Mouse (Mus musculus) embryonic facial prominence, embryonic 15.5 days (tissue): ENCODE data around the gene Slc8a1. TPM values are rescaled to one million over a fixed set of nuclear protein-coding genes. Genes with fewer than 3 reads are reported as not detected.

Experiments
- ATAC-seq: fragments of 200-750 bp; cut with Nextera tagmentation; 2 replicates; pipeline ENCODE4 v1.8.0; 2017; ENCODE audit warnings: low read depth, moderate TSS enrichment; ENCODE audit not compliant: insufficient number of reproducible peaks, low FRiP score, low TSS enrichment
- H3K27ac ChIP-seq: fragments of 300-500 bp; sonication (generic); replicated peaks from 2 replicates; pipeline ENCODE4 v1.5.1; 2015; ENCODE audit warnings: mild to moderate bottlenecking, inconsistent platforms
- H3K27me3 ChIP-seq: fragments of 300-500 bp; sonication (generic); 2 replicates; pipeline ENCODE4 v1.6.1; 2015; ENCODE audit warnings: inconsistent platforms
- H3K36me3 ChIP-seq: fragments of 300-500 bp; sonication (generic); 2 replicates; pipeline ENCODE4 v1.6.1; 2015; ENCODE audit warnings: mild to moderate bottlenecking, inconsistent platforms
- H3K4me1 ChIP-seq: fragments of 300-500 bp; sonication (generic); 2 replicates; pipeline ENCODE4 v1.6.1; 2015; ENCODE audit warnings: inconsistent platforms
- H3K4me2 ChIP-seq: fragments of 300-500 bp; sonication (generic); replicated peaks from 2 replicates; pipeline ENCODE4 v1.6.1; 2015; ENCODE audit warnings: mild to moderate bottlenecking, inconsistent platforms
- H3K4me3 ChIP-seq: fragments of 300-500 bp; sonication (generic); replicated peaks from 2 replicates; pipeline ENCODE4 v1.5.1; 2015; ENCODE audit warnings: mild to moderate bottlenecking, inconsistent platforms
- H3K9ac ChIP-seq: fragments of 300-500 bp; sonication (generic); 2 replicates; pipeline ENCODE4 v1.6.1; 2015; ENCODE audit warnings: inconsistent platforms
- H3K9me3 ChIP-seq: fragments of 300-500 bp; sonication (generic); replicated peaks from 2 replicates; pipeline ENCODE4 v1.6.1; 2016; ENCODE audit warnings: inconsistent platforms
- WGBS: fragments of 180-500 bp; shearing (Covaris S2); methylation state at CpG from one replicate; pipeline ENCODE4 v1.1.7; 2015; 5-methylcytosine and 5-hydroxymethylcytosine counted together
- polyA plus RNA-seq: library from polyadenylated mRNA; unstranded; fragments of >200 nt; fragmentation: Nextera tagmentation; extraction: Ambion mirVana; gene quantifications from 2 replicates; pipeline ENCODE4 v1.2.1, GENCODE M21; 2015

Slc8a1 gene
- polyA plus RNA-seq, 1 experiment from 2014 or later, result 3.3 TPM

GRCm38 (mm10) chr17:81565634-81566372 lies 172.4 kb downstream of the Slc8a1 start:
- Histone ChIP-seq H3K36me3 (no peaks in the 10 kb centered on the region), H3K4me1 (no peaks in the 10 kb centered on the region), H3K27me3 (no peaks in the 10 kb centered on the region), H3K27ac (no peak overlapping the region), H3K9ac (no peak overlapping the region), H3K9me3 (no peaks in the 10 kb centered on the region), H3K4me3 (no peak overlapping the region), H3K4me2 (no peak overlapping the region)
- ATAC-seq, result no peak
- 71% methylated on average over 9 of the region's 9 CpGs for WGBS

DNA sequence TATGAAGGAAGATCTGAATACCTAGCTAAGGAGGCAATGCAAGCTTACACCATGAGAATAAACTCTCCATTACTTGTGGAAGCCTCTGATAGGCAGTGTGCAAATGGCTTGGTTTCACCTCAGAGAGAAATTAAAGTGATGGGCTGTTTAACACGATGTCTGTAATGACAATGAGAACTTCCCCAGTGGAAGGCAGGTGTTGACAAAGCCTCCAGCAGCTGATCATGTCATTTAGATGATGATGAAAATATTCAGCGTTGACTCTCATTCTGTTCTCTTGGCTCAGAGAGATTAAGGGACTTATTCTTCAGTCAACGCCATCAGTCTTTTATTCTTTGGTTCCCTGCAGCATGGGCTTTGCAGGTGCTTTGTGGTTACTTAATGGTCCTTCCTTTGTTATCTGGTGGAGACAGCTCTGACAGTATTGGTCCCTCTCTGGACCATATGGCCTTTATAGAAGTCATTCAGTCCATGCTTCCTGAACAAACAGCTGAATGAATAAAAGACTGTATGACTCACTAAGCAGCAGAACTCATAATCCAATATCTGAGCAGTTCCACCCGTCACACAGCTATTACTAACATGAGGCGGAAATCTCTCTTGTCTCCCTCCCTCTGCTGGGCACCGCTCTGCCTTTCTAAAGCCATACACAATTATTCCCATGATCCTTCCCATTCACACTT lies 184.0 kb downstream of the Slc8a1 start:
- Histone ChIP-seq H3K36me3 (no peaks in the 10 kb centered on the region), H3K9me3 (no peaks in the 10 kb centered on the region), H3K4me2 (no peak overlapping the region), H3K9ac (no peak overlapping the region), H3K4me3 (no peak overlapping the region), H3K4me1 (no peaks in the 10 kb centered on the region), H3K27ac (no peak overlapping the region), H3K27me3 (no peaks in the 10 kb centered on the region)
- ATAC-seq, result no peak
- WGBS, result 69% methylated on average over 6 of the region's 6 CpGs

GRCm38 (mm10) chr17:81551856-81552635 lies 186.1 kb downstream of the Slc8a1 start:
- 61% methylated on average over 6 of the region's 6 CpGs for WGBS
- Histone ChIP-seq H3K4me3 (no peak overlapping the region), H3K36me3 (no peaks in the 10 kb centered on the region), H3K9ac (no peak overlapping the region), H3K4me1 (no peaks in the 10 kb centered on the region), H3K27ac (no peak overlapping the region), H3K4me2 (no peak overlapping the region), H3K9me3 (no peaks in the 10 kb centered on the region), H3K27me3 (no peaks in the 10 kb centered on the region)
- no peak for ATAC-seq

DNA sequence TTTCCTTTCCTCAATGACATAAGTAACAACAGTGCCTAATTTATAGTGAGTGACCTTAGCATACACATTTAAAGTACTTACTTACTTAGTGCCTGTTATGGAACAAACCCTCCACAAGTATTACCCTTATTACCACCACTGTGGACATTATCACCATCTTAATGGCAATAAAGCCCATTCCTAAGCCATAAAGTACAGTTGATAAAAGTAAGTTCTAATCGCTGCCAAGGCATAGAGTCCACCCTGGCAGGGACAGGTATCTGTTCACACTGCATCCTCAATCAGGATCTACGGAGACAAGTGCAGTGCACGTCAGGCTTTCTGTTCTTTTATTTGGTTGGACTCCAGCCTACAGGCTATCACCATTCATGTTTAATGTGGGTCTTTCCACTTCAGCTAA lies 187.3 kb downstream of the Slc8a1 start:
- Histone ChIP-seq H3K4me1 (no peaks in the 10 kb centered on the region), H3K4me3 (no peak overlapping the region), H3K9me3 (no peaks in the 10 kb centered on the region), H3K27me3 (no peaks in the 10 kb centered on the region), H3K4me2 (no peak overlapping the region), H3K36me3 (no peaks in the 10 kb centered on the region), H3K9ac (no peak overlapping the region), H3K27ac (no peak overlapping the region)
- no peak for ATAC-seq
- 92% methylated on average over 3 of the region's 3 CpGs for WGBS

DNA sequence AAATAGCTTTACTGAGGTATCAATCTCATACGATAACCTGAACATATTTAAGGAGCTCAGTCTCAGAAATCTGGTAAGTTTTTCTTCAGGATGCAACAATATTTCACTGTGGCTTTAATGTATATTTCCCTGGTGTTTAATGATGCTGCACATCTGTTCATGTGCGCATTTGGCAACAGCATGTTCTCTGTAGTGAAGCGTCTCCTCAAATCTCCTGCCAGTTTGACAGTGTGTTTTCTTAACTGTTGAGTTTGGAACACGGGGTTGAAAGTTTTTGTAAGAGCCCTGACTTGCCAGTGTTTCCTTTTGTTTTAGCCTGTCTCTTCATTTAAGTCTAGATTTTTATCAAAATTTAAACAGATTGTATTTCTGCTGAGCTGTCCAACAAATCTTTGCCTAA lies 190.2 kb downstream of the Slc8a1 start:
- no peak overlapping the region for H3K27ac ChIP-seq
- no peaks in the 10 kb centered on the region for H3K36me3 ChIP-seq
- H3K4me2 ChIP-seq, result no peak overlapping the region
- no peak for ATAC-seq
- H3K9ac ChIP-seq, result no peak overlapping the region
- H3K4me3 ChIP-seq, result no peak overlapping the region
- H3K27me3 ChIP-seq, result no peaks in the 10 kb centered on the region
- no peaks in the 10 kb centered on the region for H3K9me3 ChIP-seq
- 50% methylated on average over 4 of the region's 4 CpGs for WGBS
- H3K4me1 ChIP-seq, result no peaks in the 10 kb centered on the region

DNA sequence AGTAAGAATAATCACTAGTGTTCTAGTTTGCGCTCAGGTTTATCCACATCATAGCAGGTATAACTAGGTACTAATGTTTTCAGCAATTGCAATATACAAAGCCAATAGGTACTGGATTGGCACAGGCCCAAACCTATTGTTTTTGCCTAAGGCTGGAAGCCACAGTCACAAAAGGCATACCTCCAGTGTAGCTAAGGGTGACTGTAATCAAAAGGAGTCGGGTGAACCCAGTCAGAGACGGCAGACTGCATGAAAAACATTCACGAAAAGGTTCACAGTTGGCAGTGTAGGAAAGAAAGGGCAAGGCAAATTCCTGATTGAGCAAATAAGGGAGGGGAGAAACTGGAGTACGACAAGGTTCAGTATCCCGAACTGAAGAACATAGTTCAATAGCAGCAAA lies 191.7 kb downstream of the Slc8a1 start:
- no peak for ATAC-seq
- Histone ChIP-seq H3K4me2 (no peak overlapping the region), H3K4me3 (no peak overlapping the region), H3K27ac (no peak overlapping the region), H3K9ac (no peak overlapping the region), H3K27me3 (no peaks in the 10 kb centered on the region), H3K9me3 (no peaks in the 10 kb centered on the region), H3K36me3 (no peaks in the 10 kb centered on the region), H3K4me1 (no peaks in the 10 kb centered on the region)
- WGBS, result 57% methylated on average over 6 of the region's 6 CpGs

DNA sequence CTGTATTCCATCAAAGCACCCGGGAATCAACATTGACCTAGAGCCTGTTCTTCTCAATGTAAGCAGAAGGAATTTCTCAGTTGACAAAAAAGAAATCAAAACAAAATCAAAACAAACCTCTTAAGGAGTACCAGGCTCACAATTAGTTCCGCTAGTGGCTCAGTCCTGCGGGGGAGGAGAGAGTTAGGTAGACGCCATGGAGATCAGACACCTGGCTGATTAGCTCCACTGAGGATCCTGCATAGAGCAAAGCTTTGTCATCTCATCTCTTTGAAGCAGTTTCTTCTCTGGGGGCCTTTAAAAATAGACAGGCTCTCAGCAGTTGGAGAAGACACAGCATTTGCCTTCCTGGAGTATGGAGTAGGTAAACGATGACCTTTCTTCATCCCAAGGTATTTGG lies 192.2 kb downstream of the Slc8a1 start:
- Histone ChIP-seq H3K27ac (no peak overlapping the region), H3K9ac (no peak overlapping the region), H3K36me3 (no peaks in the 10 kb centered on the region), H3K27me3 (no peaks in the 10 kb centered on the region), H3K4me2 (no peak overlapping the region), H3K9me3 (no peaks in the 10 kb centered on the region), H3K4me3 (no peak overlapping the region), H3K4me1 (no peaks in the 10 kb centered on the region)
- 68% methylated on average over 5 of the region's 5 CpGs for WGBS
- no peak for ATAC-seq

DNA sequence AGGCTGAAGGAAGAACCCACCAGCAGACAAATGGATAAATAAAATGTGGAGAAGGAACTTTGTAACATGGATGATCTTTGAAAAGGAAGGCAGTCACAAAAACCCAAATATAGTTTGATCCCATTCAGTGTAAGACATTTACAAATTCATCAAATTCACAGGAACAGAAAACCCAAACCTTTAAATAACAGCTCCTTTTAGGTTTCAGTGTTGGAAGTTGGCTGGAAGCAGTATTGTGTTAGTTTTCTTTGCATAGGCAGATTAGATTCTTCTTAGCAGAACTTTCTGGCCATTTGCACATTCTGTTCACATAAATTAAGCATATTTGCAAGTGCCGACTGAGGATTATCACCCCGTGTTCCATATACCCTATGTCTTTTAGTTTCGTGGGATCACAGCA lies 193.3 kb downstream of the Slc8a1 start:
- Histone ChIP-seq H3K4me2 (no peak overlapping the region), H3K27ac (no peak overlapping the region), H3K36me3 (no peaks in the 10 kb centered on the region), H3K9me3 (no peaks in the 10 kb centered on the region), H3K27me3 (no peaks in the 10 kb centered on the region), H3K9ac (no peak overlapping the region), H3K4me3 (no peak overlapping the region), H3K4me1 (no peaks in the 10 kb centered on the region)
- 87% methylated on average over 3 of the region's 3 CpGs for WGBS
- ATAC-seq, result no peak

- H3K27me3 ChIP-seq, result no peaks in the 10 kb centered on the region
- no peak overlapping the region for H3K9ac ChIP-seq
- ATAC-seq, result no peak
- H3K4me1 ChIP-seq, result no peaks in the 10 kb centered on the region
- no peak overlapping the region for H3K4me3 ChIP-seq
- no peak overlapping the region for H3K27ac ChIP-seq
- H3K4me2 ChIP-seq, result no peak overlapping the region
- no peaks in the 10 kb centered on the region for H3K9me3 ChIP-seq
- 70% methylated on average over 12 of the region's 12 CpGs for WGBS
- no peaks in the 10 kb centered on the region for H3K36me3 ChIP-seq
Observed at GRCm38 (mm10) chr17:81542313-81543185, 195.6 kb downstream of the Slc8a1 start.

DNA sequence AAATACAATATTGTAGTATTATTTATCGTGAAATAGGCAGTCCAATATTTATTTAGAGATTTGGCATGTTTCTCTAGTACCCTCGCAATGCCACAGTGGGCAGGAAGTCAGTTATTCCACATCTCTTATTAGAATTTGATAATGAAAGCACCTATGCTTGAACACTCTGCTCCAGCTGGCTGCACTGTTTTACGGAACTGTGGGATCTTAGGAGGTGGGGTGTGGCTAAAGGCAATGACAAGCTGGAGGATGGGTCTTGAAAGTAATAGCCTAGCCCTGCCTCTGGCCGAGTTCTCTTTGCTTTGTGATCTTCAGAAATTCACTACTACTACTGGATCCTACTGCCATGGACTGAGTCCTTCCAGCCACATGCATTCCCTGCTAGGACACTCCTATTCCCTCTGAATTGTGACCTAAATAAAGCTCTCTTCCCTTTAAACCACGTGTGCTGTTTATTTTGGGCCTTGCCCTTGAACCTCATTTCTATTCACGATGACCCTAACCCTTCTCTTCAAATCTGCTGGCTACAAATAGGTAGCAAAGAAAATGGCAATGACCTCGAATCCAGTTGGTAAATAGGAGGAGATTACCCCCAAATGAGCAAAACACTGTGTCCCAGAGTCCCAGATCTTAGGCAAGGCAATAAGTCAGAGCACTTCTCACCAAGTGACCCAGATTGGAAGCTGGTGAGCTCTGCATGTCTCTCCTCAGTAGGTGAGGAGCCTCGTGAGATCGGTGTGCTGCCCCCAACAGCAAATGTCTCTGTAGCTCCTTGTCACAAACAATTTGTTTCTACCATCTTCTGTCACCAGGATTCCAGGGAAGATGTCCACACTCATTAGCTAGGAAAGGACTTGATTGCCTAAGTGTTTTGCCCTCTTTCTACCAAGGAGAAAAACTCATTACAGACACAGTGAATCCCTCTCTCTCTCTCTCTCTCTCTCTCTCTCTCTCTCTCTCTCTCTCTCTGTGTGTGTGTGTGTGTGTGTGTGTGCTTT lies 199.7 kb downstream of the Slc8a1 start:
- H3K4me2 ChIP-seq, result no peak overlapping the region
- no peaks in the 10 kb centered on the region for H3K27me3 ChIP-seq
- no peaks in the 10 kb centered on the region for H3K4me1 ChIP-seq
- 66% methylated on average over 9 of the region's 9 CpGs for WGBS
- no peak for ATAC-seq
- H3K36me3 ChIP-seq, result no peaks in the 10 kb centered on the region
- no peak overlapping the region for H3K4me3 ChIP-seq
- no peak overlapping the region for H3K9ac ChIP-seq
- H3K9me3 ChIP-seq, result no peaks in the 10 kb centered on the region
- no peak overlapping the region for H3K27ac ChIP-seq
